Mouse (Mus musculus) forelimb bud, embryonic 11.5 days (tissue): ENCODE measurements around the gene Olfr1385.
"Not testable (repeated sequence)": the region's sequence is repeated elsewhere in the genome, so short reads cannot be mapped to it uniquely, and the experiment has no call there.

ENCODE experiments used
- DNase-seq: peaks from one replicate; pipeline ENCODE4 v3.0.0-alpha.2; 2012; ENCODE audit warnings: low read depth, low spot score

The Olfr1385 gene

GRCm38 (mm10) chr11:49488770-49489169, at the start of gene Olfr1385:
Gene Olfr1385 (plus strand): TSS chr11:49489070.
- not testable (repeated sequence) for DNase-seq

DNA sequence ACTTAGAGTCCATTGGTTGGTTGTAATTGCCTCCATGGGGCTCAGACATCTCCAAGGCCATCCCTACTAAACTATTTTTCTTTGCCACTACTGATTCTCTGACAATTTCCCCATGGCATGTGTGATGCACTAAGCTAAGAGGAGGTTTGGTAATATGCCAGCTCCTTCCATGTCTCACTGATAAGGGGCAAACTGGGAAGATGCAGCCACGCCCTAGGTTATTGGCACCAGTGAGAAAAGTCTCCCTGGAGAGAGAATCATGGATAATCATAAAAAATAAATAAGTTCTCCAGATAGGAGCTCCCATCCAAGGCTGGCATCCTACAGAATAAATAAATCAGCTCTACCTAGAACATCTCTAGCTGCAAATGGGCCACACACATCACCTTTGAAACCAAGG, 33.8 kb upstream of the Olfr1385 start, which contains the start of gene Olfr1387:
Gene Olfr1387, plus strand, starts transcription at position 301 of the 400 bp plus-strand sequence.
- DNase-seq, result no peak

- not testable (repeated sequence) for DNase-seq
Observed at GRCm38 (mm10) chr11:49464746-49465145, 24.1 kb upstream of the Olfr1385 start, which contains the start of gene Olfr1386. Gene Olfr1386 (plus strand): TSS chr11:49465046.

- no peak for DNase-seq
Observed at GRCm38 (mm10) chr11:49485973-49486372, 2.9 kb upstream of the Olfr1385 start.

GRCm38 (mm10) chr11:49518086-49518485, 29.2 kb downstream of the Olfr1385 start:
- DNase-seq, result no peak

GRCm38 (mm10) chr11:49519348-49519747, 30.5 kb downstream of the Olfr1385 start, which contains the start of gene Olfr1383:
Gene Olfr1383 (plus strand): TSS chr11:49519648.
- no peak for DNase-seq

- DNase-seq, result no peak
Observed at GRCm38 (mm10) chr11:49527947-49528346, 39.1 kb downstream of the Olfr1385 start, which contains the start of gene Olfr1382. Gene Olfr1382 (plus strand): TSS chr11:49528247.

GRCm38 (mm10) chr11:49532761-49533160, 43.9 kb downstream of the Olfr1385 start:
- DNase-seq, result no peak

DNA sequence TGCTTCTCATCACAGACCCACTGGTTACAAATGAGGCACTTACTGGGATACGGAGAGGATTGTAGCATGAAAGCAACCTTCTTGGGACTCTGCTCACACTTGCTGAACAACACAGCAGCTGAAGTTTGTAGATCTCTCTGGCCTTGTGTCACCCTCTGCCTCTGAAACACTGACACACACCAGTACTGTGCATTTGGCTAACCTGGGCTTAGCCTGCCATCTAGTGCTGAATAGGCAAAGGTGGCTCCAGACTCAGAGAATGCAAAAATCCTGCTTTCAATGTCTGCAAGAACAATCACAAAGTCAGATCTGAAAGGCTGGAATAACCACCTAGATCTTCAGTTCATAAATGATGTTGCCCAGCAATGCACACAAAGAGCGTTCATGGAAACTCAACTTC, 47.8 kb downstream of the Olfr1385 start:
- not testable (repeated sequence) for DNase-seq

- DNase-seq, result not testable (repeated sequence)
Observed at GRCm38 (mm10) chr11:49543149-49543548, 54.3 kb downstream of the Olfr1385 start, which contains the start of gene Olfr1381. Gene Olfr1381 (plus strand): TSS chr11:49543449.
